Mouse (Mus musculus) megakaryocyte-erythroid progenitor cell, adult 5-6 weeks (primary cell): ENCODE results near the gene Eif4g2. TPM values are rescaled to one million over a fixed set of nuclear protein-coding genes. Genes with fewer than 3 reads are reported as not detected.

Experiments used
- ATAC-seq: replicated peaks from 2 replicates; pipeline ENCODE4 v1.8.0; 2016; ENCODE audit warnings: mild to moderate bottlenecking, inconsistent platforms; ENCODE audit not compliant: severe bottlenecking, poor library complexity, low FRiP score, low TSS enrichment
- total RNA-seq, 2 experiments: library from RNA; stranded (forward) in 1 of 2; stranded (reverse) in 1 of 2; fragments of 200-1000, 215-1000 nt in 1 of 2; fragments of >200 nt in 1 of 2; fragmentation: Nextera tagmentation in 1 of 2; gene quantifications; 2 replicates each; pipeline ENCODE4 v1.2.3; 2014 to 2017

The Eif4g2 gene
- total RNA-seq (2014; fragmentation: Nextera tagmentation), result 632 and 734 TPM in 2 replicates
- 781 and 891 TPM in 2 replicates for total RNA-seq (2017)

DNA sequence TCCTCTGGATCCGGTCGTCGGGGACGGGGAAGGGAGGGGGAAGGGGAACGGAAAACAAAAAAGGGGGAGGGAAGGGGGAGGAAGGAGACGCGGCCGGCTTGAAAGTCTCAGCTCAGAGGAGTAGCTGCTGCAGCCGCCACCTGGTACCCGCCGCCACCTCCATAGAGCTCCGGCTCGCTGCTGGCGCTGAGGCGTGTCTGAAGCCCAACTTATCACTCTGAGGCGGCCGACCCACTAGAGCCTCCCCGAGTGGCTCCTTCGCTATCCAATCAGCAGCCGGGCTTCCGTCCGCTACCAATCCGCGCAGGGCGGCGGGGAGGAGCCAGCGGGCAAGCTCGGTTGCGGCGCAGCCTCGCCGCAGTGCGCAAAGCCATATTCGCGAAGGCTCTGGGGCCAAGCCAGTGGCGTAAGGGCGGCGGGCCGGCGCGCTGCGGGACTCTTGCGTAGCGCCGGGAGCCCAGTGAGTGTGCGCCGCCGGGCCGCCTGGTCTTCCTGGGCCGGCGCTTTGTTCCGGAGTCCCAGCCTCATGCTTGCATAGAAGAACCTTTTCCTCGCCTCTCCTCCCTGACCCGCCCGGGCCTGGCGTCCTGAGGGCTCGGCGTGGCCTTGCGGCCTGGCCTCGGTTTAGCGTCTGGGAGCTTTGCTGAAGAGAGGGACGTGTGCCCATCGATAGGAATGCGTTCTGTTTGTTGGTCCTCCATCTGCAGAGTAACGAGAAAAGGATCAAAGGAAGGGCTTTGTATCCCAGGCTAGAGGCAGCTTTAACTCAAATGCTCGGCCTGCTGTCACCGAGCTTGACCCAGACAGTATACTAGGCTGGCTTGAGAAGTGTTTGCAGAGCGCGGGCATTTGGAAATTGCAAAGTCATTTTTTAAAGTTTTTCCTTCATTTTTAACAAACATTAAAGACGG is at the start of gene Eif4g2:
Gene Eif4g2, minus strand, starts transcription at position 209 of the 911 bp plus-strand sequence.
- ATAC-seq, result peak; percentile 96

DNA sequence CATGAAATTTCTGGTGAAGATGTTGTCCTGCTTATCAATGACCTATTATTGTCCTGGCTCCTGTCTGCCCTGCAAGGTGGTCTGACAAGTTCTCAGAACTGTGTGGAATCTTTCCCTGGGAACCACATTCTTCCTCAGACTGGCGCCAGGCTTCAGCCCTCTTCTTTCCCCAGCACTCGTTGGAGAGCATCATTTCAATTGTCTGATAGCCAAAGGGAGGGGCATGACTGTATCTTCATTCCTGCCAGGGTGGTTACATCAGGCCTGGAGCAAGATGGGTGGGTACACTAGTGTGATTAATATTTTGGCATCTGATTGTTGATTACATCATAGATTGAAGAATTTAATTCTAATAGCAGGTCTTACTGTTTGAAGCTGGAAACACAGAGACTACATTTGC is 49.8 kb upstream of the Eif4g2 start:
- ATAC-seq, result no peak

DNA sequence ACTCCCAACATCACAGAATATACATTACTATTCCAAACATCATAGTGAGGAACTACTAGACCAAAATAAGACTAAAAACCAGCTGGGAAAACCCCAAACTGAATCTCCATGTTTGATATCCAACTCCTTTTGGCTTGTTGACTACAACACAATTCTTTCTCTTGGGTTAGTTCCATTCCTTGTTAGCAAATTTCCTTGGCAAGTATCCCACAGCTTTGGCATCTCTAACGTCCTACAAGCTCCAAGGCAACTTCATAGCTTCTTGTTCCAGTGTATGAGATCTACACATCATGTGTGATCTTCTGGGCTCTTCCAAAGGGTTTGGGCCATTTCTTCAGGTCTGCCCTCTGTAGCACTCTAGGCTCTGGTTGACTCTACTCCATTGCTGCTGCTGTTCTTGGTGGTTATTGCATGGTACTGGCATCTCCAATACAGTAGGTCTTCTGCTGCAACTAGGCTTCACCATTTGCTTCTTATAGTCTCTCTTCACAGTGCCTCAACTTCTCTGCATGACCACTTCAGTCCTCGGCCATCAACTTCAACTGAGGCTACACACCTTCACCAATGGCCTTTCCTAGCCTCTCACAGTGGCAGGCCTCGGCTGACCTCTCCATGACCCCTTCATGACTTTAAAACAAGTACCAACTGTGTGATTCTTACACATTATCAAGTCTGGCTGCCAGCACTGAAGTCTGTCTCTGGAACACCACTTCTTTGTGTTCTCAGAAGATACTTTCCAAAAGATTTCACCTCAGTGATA is 44.0 kb upstream of the Eif4g2 start:
- ATAC-seq, result no peak

DNA sequence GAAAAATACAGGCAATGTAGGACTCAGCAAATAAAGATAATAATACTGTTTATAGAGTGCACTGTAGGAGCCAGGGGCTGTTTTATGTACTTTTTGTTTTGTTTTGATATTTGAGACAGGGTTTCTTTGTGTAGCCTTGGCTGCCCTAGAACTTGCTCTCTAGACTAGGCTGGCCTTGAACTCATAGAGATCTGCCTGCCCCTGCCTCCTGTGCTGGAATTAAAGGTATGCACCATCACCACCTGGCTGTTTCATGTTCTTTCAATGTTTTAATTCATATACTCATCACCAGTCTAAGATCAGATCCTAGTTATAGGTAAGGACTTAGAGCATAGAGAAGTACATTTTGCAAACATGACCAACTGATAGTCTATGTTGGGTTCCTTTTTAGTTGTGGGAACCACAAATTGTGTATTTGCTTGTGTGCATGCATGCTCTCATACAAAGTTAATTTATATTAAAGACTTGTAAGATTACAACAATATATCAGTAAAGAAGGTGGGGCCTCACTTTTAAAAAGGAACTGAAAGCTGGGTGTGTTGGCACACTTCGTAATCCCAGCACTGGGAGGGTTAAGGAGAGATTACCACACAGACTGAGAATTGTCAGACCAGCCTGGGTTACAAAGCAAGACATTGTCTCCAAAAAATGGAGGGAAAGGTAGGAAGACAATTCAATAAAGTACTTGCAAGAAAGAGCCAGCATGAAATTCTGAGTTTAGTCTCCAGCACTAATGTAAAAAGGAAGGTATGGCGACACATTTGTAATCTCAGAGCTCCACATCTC is 41.1 kb upstream of the Eif4g2 start:
- ATAC-seq, result no peak

DNA sequence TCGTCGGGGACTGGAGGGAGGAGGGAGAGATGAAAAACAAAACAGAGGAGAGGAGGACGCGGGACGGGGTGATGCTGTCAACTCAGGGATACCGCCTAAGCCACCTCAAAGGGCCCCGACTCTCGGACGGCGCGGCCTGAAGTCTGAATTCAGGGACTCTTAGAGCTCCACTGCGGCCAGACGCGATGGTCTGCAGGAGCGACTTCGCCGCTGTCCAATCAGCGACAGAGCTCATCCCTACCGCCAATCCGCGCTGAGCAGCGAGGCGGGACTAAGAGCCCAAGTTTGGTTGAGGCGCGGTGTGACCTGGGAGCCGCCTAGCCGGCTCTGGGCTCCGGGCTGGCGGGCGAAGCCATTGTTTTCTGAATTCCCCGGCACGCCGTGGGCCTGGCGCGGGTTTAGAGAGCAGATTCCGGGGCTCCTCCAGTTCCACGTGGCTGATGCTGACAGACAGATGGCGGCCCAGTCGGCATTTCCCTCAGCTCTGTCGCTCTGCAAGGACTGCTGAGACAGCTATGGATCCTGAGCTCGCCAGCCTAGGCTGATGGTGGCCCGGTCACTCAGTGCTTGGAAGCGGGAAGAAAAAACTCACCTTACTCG is 39.8 kb upstream of the Eif4g2 start:
- ATAC-seq, result peak; percentile 98

DNA sequence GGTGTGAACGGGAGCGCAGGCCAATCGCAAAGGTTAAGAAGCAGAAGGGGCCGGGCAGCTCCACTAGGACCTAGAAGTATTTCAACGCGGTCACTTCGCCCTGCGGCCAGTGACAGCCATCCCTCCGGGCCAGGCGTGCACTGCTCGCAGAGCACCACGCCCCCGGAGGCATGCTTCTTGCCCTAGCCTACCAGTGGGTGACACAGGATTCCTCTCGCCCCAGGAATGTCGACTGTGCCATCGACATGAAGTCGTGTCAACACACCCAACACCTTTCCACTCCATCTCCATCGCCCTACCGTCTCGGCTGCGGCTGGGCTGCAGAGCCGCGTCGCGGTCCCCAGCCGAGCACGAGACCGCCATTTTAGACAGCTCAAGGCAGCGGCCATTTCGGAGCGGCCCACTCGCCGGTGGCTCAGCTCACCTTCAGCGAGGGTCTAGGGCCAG is 39.3 kb upstream of the Eif4g2 start:
- peak; percentile 78 for ATAC-seq

DNA sequence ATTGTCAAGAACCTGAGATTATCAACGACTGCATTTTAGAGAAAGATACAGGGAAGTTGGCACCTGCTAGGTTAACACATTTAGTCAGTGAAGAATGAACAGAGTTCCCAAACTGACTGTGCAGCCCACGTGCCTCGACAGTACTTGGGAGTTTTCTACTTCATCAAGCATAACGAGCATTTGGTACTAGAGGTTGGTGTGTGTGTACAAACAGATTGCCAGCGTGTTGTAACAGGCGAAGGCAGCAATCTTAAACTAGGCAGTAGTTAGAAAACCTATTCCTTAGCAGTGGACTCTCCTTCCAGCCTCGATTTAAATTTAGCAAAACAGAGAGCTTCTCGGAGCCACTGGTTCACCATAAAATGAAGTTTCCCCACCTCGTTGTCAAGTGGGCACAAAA is 38.7 kb upstream of the Eif4g2 start:
- no peak for ATAC-seq

DNA sequence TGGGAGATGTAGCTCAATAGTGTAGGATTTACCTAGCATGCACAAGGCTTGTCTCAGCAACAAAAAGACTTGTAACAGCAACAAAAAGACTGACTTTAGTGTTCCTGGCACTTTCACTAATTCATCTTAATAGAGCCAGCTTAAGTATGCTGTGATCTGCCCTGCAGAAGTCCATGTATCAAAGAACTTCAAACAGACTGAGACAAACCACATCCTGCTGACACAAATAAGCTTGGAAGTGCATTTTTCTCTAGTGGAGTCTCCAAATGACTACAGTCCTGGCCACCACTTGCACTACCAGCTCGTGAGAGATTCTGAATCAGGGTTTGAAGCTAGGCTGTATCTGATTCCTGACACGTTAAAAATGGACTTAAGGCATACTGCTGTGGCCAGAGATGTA is 26.7 kb upstream of the Eif4g2 start:
- no peak for ATAC-seq

DNA sequence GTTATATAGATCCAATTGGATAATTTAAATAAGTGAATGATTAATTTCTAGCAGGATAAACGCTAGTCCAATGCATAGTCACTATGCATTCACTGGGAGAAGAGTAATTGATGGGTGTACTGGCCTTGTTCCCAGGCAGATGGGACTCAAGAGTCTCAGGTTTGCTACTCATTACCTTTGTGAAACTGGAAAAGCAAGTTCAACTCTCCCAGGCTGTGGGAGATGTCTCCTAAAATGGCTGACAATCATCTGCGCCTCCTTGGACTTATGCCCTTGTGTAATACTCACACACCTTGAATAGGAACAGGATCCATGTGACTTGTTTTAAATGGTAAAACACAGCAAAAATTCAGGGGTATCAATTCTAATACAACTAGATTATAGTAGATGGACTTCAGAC is 26.3 kb upstream of the Eif4g2 start:
- no peak for ATAC-seq

DNA sequence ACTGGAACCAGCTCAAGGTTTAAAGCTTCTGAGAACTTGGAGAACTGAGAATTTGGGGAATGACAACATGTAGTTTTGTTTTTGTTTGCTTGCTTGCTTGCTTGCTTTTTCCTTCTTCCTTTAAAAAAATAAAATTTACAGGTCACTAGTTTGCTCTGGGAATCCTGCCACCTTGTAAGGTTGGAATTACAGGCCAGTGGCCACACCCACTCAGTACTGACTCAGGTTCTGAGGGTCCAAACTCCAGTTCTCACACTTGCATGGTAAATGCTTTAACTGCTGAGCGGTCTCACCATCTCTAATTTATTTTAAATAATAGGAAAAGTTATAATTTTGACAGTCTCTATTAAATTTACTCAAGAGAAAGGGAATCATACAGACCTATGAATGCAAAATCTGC is 15.4 kb upstream of the Eif4g2 start:
- ATAC-seq, result no peak

DNA sequence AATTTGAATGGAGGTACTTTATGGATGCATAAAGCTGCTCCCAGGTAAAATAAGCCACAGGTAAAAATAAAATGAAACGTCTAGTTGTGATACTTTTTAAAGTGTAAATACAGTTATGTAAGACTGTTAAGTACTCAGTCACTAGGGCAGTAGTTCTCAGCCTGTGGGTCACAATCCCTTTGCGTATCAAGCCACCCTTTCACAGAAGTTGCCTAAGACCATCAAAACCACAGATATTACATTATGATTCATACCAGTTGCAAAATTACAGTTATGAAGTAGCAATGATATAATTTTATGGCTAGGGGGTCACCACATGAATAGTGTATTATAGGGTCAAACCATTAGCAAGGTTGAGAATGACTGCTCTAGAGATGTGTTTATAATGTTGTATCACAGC is 12.3 kb upstream of the Eif4g2 start:
- no peak for ATAC-seq

DNA sequence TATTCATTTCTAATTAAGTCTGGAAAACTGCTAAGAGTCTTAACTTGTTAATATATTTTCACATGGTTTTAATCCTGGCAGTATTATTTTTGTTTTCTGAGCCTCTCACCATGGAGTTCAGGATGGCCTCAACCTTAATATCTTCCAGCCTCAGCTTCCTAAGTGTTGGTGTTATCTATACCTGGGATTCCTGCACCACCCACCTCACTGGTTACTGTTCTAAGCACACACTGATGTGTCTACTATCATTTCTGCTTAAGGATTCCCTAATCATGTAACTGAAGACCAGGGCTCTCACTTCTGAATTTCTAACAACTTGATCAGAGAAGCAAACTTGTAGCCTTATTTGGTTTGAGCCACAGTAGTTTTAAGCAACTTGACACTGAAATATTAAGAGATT is 2.3 kb upstream of the Eif4g2 start:
- no peak for ATAC-seq

DNA sequence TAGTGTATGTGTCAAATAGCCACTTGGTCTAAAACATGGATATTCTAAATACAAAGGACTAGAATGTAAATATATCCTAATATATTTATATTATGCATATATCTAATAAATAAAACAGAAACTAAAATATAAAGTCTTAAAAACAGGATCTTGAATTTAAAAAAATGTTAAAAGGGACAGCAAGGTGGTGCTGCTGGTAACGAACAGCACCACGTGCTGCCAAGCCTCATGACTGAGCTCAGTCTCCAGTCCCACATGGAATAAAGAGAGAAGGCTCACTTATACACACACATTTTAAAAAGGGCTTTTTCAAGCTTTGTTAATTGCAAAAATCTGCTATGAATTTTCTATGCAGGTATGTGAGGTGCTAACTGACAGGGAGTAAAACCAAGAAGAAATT is 1.6 kb upstream of the Eif4g2 start:
- no peak for ATAC-seq

DNA sequence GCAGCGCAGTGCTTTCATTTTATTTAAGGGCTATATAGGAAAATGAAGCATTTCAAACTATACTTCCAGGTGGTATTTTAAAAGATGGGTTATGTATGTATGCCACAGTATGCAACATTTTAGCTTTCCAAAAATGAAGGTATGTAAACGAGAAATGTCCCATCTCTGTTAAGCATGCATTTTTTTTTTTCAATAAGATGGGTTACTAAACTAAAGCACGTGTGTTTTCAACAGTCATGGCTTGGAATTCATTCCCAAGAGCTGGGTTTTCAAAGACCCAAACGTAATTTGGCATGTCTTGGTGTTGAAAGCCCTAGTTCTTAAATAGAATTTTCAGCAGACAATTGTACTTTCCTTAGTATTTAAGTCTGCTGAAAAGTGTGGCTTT is 897 bp upstream of the Eif4g2 start:
- no peak for ATAC-seq

DNA sequence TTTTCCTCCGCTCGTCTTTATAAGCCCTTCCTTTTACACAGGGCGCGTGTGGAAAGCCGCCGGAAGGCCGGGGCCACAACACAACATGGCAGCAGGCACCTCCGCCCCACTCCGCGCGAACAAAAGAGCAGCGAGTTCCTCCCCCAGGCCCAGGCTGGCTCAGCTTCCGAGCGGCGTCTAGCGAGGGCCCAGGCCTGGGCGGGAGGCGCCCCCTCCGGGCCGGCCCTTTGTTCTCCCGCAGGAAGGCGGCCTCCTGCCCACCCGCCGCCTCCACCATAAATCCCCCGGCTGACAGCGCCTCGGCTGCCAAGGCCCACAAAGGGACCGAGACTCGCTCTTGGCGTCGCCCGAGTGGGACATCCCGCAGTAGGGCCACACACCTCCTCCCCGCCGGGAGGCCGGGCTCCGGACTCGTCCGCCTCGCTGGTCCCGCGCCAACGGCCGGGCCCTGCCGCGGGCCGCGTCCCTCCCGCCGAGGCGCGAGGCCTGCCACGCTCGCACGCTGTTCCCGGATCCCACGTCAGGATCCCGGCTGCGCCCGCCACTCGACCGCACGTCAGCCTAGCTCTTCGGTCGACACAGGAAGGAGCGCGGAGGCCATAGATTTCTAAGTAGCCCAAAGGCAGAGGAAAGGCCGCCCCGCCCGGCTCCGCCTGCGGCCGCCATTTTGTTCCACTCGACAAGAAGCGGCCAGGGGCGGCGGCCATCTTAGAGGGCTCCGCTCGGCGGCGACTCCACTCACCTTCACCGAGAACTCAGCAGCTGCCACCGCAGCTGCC is 598 bp downstream of the Eif4g2 start:
- peak; percentile 44 for ATAC-seq

DNA sequence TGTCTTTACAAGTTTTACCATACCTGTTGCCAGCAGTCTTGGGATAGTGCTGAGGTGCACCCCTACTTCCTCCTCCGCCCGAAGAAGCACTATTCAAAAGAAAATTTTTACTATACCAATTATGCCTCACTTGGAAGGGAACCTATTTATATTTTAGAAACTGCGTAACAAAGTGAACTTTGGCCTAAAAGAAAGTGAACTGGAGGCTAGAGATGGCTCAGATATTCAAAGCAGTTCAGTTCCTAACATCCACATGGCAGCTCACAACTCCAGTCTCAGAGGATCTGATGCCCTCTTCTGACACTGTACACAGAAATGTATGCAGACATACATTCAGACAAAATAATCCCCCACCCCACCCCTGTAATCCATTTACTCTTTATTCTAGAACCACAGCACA is 2.0 kb downstream of the Eif4g2 start:
- ATAC-seq, result no peak

DNA sequence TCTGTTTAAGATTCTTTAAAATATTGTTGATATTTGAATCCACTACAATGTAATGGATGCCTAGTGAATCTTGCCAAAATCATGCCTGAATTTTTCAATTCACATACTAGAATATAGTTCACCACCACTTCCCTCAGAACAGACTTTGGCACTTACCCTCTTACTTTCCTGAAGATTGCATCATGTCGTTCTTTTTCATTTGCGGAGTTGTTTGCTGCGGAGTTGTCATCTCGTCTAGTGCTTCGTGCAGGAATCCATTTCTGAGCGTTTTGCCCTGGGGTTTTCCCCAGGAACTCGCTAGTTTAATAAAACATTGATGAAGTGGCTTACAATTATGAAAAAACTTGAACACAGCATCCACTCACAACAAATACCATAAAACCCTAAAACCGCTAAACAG is 2.8 kb downstream of the Eif4g2 start:
- ATAC-seq, result no peak

DNA sequence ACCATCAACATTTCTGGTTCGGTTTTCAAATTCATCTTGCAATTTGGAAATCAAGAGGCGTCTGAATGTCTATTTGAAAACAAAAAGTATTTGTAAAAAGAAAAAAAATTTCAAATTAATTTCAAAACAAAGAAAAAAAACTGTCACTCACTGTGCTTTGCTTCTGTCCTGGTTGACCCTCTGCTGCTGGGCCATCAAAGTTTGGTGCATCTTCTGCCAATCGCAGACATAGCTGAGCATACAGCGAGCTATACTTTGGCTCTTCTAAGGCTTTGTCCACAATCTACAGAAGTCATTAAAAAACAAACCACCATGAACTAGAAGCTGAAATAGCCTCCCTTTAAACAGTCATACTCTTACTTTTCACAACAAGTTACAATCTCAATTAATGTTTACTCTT is 4.6 kb downstream of the Eif4g2 start:
- no peak for ATAC-seq

DNA sequence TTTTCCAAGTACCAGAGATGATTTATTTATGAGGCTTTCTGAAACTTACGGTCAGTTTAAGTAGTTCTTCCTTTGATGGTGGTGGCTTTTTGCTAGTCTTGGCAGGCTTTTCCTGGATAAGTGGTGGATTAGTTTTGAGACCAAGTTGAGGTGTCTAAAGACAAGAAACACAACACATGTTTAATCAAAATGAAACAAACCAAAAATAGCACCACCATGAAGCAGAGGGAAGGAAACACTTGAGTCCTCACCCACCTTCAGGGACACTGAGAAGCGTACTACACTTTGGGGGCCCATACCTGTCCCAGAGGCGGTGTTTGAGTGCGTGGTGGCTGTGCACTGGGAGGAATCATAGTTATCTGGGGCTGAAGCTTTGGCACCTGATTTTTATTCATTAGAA is 7.5 kb downstream of the Eif4g2 start:
- no peak for ATAC-seq
